Mouse (Mus musculus) C2C12 (cell line): Measurements from ENCODE around the gene Fuca1.

Experiments
- CTCF ChIP-seq: IDR thresholded peaks from one replicate; pipeline ENCODE4 v1.5.1; 2011; ENCODE audit not compliant: control insufficient read depth, insufficient read depth, insufficient read length
- FOSL1 ChIP-seq: IDR thresholded peaks from one replicate; pipeline ENCODE4 v1.8.0; 2011; ENCODE audit warnings: mild to moderate bottlenecking, low read length; ENCODE audit not compliant: poor library complexity, insufficient read depth, severe bottlenecking
- MYOG ChIP-seq: IDR thresholded peaks from one replicate; pipeline ENCODE4 v1.6.1; 2011; ENCODE audit not compliant: control insufficient read depth, insufficient read length; ENCODE audit errors: extremely low read depth

DNA sequence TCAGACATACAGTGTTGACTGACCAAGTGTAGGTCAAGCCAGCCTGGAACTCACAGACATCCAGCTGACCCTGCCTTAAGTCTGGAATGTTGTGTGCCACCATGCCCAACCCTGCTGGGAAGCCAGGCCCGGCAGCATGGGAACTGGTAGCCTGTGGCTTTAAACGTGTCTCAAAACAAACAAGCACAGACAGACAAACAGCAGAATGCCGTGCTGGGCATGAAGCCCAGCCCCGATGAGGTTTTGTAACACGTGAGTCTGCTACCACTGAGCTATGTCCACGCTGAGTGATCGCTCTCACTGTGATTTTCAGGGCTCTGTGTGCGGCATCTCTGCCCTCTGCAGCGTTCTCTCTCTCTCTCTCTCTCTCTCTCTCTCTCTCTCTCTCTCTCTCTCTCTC, 35.4 kb downstream of the Fuca1 start:
- no peak for TF ChIP-seq CTCF
- no peak for TF ChIP-seq FOSL1
- no peak for TF ChIP-seq MYOG
